Mouse (Mus musculus): ENCODE results near the gene Prrg2.

GRCm38 (mm10) chr7:45091001-45091990, 28.8 kb upstream of the Prrg2 start:
- TF ChIP-seq CTCF (IDR thresholded peaks at IDR 0.05; ENCODE audit: low read depth): no peak
- TF ChIP-seq EP300 (IDR thresholded peaks at IDR 0.05; ENCODE audit: low read depth): no peak

Measured in liver, postnatal 0 days (tissue).